Mouse (Mus musculus): ENCODE results near the gene Habp2. TPM values are rescaled to one million over a fixed set of nuclear protein-coding genes. Genes with fewer than 3 reads are reported as not detected.

The Habp2 gene
- polyA plus RNA-seq, 1 experiment from 2014 or later, result 50.5 TPM

DNA sequence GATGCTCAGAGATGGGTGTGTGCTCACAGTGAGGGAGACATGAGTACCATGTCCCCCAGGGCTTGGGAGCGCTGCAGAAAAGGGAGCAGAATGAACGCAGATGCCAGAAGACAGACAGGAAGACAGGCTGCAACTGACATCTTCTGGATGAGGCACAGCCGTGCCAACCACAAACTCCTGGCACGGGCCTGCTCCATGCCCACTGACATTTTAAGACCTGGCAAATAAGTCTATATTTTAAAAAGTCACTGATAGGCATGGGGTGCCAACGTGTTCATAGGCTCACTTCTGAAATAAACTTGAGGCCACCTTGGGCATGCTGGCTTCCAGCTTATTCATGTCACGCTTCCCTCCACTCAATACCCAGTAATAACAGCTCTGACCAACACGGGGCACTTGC, 82.0 kb downstream of the Habp2 start:
- no peak overlapping the region for H3K4me3 ChIP-seq (replicated peaks; ENCODE audit: low read depth, low read length)
- no peaks in the 10 kb centered on the region for H3K27me3 ChIP-seq (ENCODE audit: insufficient read depth, low read length)
- H3K4me1 ChIP-seq (replicated peaks; ENCODE audit: insufficient read depth, low read length), result 0 out of 2 replicates have a peak, but pooled peaks cover 4% of the 10 kb centered on the region
- no peak overlapping the region for H3K9ac ChIP-seq (ENCODE audit: low read depth, low read length)
- ATAC-seq (replicated peaks; ENCODE audit: low FRiP score, low read depth) (no peak), DNase-seq (ENCODE audit: low spot score) (no peak)
- 89% methylated on average over 7 of the region's 7 CpGs for WGBS
- no peak overlapping the region for H3K4me2 ChIP-seq (ENCODE audit: low read length)
- no peak for TF ChIP-seq CTCF (IDR thresholded peaks at IDR 0.05; ENCODE audit: low read depth)
- H3K36me3 ChIP-seq (ENCODE audit: insufficient read depth, low read length), result no peaks in the 10 kb centered on the region
- no peaks in the 10 kb centered on the region for H3K9me3 ChIP-seq (replicated peaks; ENCODE audit: low read length)
- no peak overlapping the region for H3K27ac ChIP-seq

Other genes starting within 250 kb of the Habp2 start
- gene Nrap, start 102.9 kb downstream of the Habp2 start, polyA plus RNA-seq (2015; fragmentation: Nextera tagmentation; extraction: Ambion mirVana), result 0.41 and 0.42 TPM in 2 replicates
- 24.2 and 28.6 TPM in 2 replicates for gene Casp7, start 110.0 kb downstream of the Habp2 start, polyA plus RNA-seq (2015; fragmentation: Nextera tagmentation; extraction: Ambion mirVana)
- gene Plekhs1, start 174.5 kb downstream of the Habp2 start, polyA plus RNA-seq (2015; fragmentation: Nextera tagmentation; extraction: Ambion mirVana), result 1.7 and 1.8 TPM in 2 replicates

Measured in kidney, postnatal 0 days (tissue).